Mouse (Mus musculus) bone marrow, adult 2 months (tissue): ENCODE measurements around the gene Kcna10.

Experiments
- CTCF ChIP-seq: fragments of 200-500 bp; IDR thresholded peaks from 2 replicates; pipeline ENCODE4 v1.5.1; 2011; ENCODE audit warnings: low read length, control low read depth; ENCODE audit not compliant: control insufficient read depth, insufficient read depth
- POLR2A ChIP-seq: fragments of 200-500 bp; IDR thresholded peaks from 2 replicates; pipeline ENCODE4 v1.6.1; 2011; ENCODE audit warnings: low read depth, mild to moderate bottlenecking, control low read depth, low read length, borderline replicate concordance; ENCODE audit not compliant: control insufficient read depth

- TF ChIP-seq CTCF (no peak), POLR2A (no peak)
Measured at GRCm38 (mm10) chr3:107218572-107218971, 35.7 kb downstream of the Kcna10 start.
